Mouse (Mus musculus) neutrophil, adult 83 days (primary cell): ENCODE data around the gene Abcb6. TPM values are rescaled to one million over a fixed set of nuclear protein-coding genes. Genes with fewer than 3 reads are reported as not detected.

ENCODE experiments used
- total RNA-seq, 2 experiments: library from RNA; stranded (reverse); gene quantifications; one replicate each; pipeline ENCODE4 v1.2.4; 2023

Gene Abcb6
- total RNA-seq = 10 to 100 TPM in 1 of 2 experiments, 1 to 10 TPM in 1; 9.1 to 15.4 TPM

DNA sequence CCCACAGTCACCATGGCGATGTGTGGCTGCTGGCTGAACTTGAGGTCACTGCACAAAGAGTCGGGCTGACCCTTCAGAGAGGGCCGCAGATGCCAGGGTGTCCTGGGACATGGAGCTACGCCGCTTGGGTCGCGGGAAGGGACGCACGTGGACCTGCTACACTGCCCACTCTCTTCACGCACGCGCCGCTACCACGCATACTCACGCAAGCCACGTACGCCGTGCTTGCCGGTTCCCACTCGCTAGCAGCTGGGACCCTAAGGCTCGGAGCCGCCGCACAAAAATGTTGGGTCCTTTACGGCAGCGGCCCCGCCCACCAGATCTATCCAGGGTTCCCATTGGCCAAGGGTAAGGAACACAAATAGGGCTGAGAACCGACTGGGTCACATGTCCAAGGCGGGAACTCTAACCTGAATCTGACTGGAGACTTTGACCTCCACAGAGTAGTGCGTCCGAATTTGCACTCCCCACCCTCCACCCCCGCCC lies at the start of gene Abcb6:
TSS of gene Abcb6 (minus strand) at position 288 of the 486 bp plus-strand sequence.

DNA sequence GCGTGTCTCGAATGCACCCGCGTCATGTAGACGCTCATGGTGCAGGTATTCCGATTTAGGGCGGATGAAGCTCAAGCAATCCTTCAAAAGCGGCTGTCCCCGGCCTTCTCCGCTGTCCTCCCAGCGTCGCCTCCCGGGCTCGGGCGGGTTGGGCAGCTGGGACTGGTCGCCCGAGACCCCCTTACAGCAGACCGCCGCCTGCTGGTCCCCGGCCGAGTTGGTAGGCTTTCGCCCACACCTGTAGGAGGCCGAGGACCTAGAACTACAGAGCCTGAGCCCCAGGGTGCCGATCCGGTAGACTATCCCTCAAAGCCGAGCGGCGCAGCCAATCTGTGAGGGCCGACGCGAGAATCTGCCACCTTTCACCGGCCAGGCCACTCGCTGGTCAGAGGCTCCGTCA lies 39.3 kb upstream of the Abcb6 start, which contains the start of gene Tuba4a:
TSS of gene Tuba4a (minus strand) at position 335 of the 400 bp plus-strand sequence.

DNA sequence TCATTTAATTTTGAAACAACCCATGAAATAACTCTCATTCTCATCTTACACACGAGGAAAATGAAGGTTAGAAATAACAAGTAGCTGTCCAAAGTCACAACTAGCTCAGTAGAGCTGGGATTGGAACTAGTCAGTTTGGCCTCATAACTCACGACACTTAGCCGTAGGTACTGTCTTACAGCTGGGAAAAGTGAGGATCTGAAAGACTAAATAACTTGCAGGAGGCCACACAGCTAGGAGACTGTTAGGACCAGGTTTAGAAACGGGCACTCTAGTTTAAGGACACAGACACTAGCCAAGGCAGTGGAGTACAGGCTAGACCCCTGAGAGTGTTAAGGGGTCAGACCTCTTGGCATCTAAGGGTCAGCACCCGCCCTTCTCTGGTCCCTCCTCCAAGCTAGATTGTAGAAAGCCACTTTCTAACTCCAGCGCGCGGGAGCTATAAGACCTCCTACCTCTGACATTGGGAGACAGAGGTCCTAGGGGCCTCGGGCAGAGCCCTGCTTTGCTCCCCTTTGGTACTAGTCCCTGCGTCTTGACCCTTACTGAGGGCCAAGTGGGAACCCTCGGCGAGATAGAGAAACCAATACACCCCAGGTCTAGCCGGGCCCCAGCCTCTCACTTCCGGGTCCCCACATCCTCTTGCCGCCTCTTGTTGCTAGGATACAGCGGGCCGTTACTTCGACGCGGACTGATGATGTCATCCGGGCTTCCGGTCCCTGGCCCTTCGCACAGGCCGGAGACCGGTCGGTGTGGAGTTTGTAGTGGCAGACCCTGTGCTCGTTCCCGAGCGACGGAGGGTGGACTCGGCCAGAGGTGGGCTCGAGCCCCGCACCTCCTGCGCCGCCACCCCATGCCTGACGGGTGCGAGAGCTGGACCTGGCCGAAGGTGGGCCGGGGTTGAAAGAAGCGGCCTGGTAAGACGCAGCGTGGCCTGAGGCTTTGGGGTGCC lies 30.2 kb upstream of the Abcb6 start, which contains the start of the genes Glb1l and Stk16:
TSS of gene Glb1l (minus strand) at position 678 of the 952 bp plus-strand sequence.
TSS of gene Stk16 (plus strand) at position 703 of the 952 bp plus-strand sequence.

DNA sequence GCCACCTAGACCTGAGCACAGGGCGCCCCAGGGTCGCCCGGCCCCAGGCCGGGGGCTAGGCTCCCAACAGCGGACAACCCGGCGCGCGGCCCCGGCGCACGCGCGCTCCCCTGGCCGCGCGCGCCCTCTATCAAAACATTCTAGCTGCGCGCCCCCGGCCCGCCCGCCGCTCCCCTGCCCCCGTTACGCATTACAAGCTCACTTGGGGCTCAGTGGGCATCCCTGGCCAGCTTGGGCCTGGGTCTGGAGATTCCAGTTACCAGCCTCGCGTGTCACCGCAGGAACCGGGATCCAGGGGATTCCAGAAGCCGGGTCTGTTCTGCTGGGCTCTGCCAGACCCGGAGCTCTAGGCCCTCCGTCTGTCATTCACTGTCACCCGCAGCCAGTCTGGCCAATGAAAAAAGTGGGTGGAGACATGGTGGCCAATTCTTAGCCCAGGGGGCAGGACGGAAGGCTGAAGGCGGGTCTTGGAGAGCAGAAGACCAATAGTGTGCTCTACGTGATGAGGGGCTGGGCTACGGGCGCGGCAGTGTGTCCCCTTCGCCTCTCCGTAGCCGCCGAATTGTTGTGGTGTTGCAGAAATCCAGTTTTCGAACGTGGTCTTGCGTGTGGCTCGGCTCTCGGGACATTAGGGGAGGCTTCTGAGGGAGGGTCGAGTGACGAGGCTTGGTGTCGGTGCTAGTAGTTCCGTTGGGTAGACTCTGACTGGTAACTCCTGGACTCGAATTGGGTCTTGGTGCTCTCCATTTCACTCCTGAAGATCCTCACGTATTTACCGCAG lies 11.6 kb upstream of the Abcb6 start, which contains the start of the genes Ankzf1 and Atg9a:
TSS of gene Ankzf1 (plus strand) at position 530 of the 781 bp plus-strand sequence.
TSS of gene Atg9a (minus strand) at position 575 of the 781 bp plus-strand sequence.

DNA sequence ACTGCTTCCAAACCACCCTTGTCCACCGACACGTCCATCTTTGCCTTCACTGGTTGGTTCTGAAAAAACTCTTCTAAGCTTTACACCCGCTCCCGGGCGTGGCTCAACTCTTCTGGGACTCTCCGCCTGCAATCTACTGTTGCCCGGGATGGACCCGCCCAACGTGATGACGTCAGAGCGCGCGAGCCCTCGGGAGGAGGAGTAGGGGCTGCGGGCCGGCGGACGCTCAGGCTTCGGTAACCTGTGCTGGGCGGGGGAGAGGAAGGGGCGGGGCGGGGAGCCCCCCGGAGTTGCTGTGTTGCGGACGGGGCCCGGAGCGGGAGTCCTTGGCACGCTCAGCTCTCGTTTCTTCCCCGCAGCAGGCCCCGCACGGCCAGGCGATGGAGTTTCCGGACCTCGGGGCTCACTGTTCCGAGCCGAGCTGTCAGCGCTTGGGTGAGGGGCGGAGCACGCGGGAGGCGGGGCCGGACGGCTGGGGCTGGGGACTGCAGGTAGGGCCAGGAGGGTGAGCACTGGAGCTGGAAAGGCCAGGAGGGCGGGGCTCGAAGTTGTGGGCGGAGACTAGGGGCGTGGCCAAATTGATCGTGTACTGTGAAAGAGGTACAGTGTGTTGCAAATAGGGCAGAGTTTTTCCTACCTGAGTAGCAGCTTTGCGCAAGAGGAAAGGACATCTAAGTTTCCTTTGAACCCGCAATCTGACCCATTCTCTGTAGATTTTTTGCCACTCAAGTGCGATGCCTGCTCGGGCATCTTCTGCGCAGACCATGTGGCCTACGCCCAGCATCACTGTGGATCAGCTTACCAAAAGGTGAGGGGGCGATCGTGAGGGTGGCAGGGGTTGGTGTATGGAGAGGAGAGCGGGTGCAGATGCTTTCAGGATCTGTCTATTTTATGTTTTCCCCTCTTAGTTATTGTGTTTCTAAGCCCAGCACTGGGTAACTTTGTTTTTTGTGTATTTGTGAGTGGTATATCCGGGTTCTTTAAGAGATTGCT lies 11.4 kb downstream of the Abcb6 start, which contains the start of gene Zfand2b:
TSS of gene Zfand2b (plus strand) at position 175 of the 993 bp plus-strand sequence.

DNA sequence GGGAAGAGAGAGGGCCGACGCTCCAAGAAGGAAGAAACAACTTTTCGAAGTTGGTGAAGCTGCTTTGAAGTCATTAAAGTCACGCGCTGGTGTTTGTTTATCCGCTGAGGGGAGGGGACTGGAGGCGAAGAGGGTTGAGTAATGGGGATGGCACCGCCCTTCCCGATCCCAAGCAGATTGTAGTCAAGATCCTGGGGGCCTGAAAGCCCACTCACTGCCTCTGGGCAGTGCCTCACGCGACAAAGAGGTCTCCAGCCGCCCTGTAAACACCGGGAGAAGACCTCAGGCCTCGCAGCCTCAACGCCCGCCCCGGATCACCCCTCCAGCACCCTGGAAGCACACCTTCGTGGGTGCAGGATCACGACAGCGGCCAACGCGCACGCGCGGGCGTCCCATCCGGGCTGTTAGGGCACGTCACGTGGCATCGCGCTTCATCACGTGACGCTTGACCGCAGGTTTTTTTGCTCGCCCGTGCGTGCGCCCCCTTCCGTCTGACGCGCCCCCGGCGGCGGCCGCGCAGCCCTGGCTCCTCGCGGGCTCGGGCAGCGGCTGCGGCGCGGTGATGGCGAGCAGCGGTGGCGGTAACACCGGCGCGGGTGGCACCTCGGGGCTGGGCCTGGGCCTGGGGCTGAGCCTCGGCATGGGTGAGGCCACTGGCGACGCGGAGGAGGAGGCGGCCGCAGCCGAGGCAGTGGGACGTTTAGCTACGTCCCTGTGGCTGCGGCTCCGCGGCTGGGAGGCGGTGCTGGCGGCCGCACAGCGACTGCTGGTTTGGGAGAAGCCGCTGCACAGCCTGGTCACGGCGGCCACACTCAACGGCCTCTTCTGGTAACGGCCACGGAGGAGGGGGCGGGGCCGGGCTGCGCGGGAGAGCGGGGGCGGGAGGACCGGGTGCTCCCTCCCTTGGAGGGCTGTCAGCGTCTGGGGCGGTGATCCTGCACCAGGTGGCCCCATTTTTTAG lies 37.6 kb downstream of the Abcb6 start, which contains the start of the genes Cnppd1 and Retreg2:
TSS of gene Cnppd1 (minus strand) at position 411 of the 961 bp plus-strand sequence.
TSS of gene Retreg2 (plus strand) at position 478 of the 961 bp plus-strand sequence.

DNA sequence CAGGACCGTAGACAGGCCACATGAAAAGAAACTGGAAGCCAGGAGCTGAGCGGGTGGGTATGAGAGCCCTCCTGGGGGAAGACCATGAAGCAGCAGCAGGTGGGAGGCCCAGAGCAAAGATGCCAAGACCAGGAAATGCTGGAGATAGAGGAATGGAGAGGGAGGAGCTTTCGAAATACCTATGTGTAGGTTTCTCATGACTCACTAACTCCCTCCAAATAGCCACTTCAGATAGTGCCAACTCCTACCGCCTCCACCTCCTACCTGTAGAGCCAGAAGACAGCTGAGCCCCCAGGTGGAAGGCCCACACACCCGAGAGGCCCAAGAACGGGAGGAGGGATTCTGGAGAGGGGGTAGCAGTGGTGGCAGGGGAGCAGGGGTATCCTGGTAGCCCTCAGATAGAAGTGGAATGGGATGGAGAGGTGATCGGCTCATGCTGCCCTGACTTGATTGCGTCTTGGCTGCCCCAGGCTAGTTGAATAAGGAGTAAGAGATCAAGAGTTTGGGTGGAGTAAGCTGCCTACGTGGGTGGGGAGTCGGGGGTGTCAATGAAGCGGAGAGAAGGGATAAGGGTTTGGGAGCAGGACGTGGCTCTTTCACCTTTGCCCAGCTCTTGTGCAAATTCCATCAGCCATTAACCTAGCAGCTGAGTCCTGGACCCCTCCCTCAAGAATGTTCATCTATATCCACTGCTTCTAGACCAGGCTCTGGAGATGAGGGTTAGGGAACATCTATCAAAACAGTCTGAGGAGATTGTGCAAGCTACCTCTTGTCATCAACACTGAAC lies 46.6 kb downstream of the Abcb6 start, which contains the start of gene Slc23a3:
TSS of gene Slc23a3 (minus strand) at position 470 of the 787 bp plus-strand sequence.

DNA sequence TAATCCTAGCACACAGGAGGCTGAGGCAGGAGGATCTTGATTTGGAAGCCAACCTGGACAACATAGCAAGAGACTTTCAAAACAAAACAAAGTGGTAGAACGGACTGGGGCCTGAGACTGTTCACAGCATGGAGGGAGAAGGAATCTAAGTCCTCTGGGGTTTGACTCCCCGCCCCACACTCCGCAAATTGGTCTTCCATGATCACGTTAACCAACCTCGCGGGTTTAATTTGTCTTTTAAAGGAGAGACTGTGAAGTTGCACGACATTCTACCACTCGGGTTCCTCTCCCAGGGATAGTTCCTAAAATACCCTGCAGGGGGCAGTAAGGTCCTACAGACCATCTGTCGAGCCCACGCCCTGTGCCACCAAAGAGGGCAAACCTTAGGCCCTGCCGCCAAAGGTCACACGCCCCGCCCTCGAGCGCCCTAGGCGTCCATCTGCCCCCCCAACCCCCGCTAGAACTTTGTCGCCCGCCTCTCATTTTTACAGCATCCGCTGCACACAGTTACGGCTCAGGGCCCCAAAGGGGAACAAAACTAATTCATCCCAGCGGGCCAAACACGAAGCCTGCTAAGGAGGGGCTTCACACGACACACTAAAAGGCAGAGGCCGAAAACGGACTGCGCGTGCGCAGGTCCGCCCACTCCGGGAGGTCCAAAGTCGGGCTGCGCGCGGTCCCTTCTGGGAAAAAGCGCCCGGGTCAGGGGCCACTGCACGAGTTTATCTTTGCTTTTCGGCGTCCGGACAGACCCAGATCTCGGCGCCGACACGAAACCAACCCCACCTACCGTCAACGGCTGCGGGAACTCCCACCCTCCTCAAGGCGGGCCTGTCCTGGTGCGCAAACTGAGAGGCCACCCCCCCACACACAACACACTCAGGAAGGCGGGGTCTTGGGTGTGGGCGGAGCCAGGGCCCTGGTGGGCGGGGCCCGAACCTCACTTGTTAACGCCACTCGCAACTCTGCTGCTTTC lies 55.6 kb downstream of the Abcb6 start, which contains the start of gene Nhej1:
TSS of gene Nhej1 (minus strand) at position 855 of the 976 bp plus-strand sequence.

Other genes starting within 250 kb of the Abcb6 start
- not detected for gene Cfap65, start 244.8 kb downstream of the Abcb6 start, total RNA-seq
- under 1 TPM; 0.31 to 0.57 TPM for gene Ihh, start 228.7 kb downstream of the Abcb6 start, total RNA-seq
- gene Nhej1, start 55.2 kb downstream of the Abcb6 start, total RNA-seq = 1 to 10 TPM; 6.2 to 7.5 TPM
- 1 to 10 TPM in 1 of 2 experiments, under 1 TPM in 1; 0.97 to 1.7 TPM for gene Slc23a3, start 46.5 kb downstream of the Abcb6 start, total RNA-seq
- gene Cnppd1, start 37.7 kb downstream of the Abcb6 start, total RNA-seq = 100 to 1,000 TPM; 107 to 118 TPM
- gene Retreg2, start 37.6 kb downstream of the Abcb6 start, total RNA-seq = 10 to 100 TPM; 67.3 to 75.8 TPM
- 10 to 100 TPM; 52.0 to 53.7 TPM for gene Zfand2b, start 11.7 kb downstream of the Abcb6 start, total RNA-seq
- 10 to 100 TPM; 20.1 to 20.9 TPM for gene Ankzf1, start 11.8 kb upstream of the Abcb6 start, total RNA-seq
- 10 to 100 TPM; 69.5 to 69.6 TPM for gene Atg9a, start 11.8 kb upstream of the Abcb6 start, total RNA-seq
- gene Glb1l, start 30.4 kb upstream of the Abcb6 start, total RNA-seq = 10 to 100 TPM; 20.6 to 23.3 TPM
- 100 to 1,000 TPM; 136 to 150 TPM for gene Stk16, start 30.4 kb upstream of the Abcb6 start, total RNA-seq
- gene Tuba4a, start 39.5 kb upstream of the Abcb6 start, total RNA-seq = 100 to 1,000 TPM; 408 to 432 TPM
- not detected for gene A630095N17Rik, start 51.7 kb upstream of the Abcb6 start, total RNA-seq
- 10 to 100 TPM; 13.0 to 17.9 TPM for gene Dnajb2, start 56.0 kb upstream of the Abcb6 start, total RNA-seq
- gene Ptprn, start 84.1 kb upstream of the Abcb6 start, total RNA-seq = not detected
- not detected for gene Resp18, start 98.0 kb upstream of the Abcb6 start, total RNA-seq
- 10 to 100 TPM; 26.2 to 31.6 TPM for gene Dnpep, start 137.6 kb upstream of the Abcb6 start, total RNA-seq
- gene Des, start 179.9 kb upstream of the Abcb6 start, total RNA-seq = under 1 TPM; 0.11 to 0.38 TPM
- not detected for gene Speg, start 194.9 kb upstream of the Abcb6 start, total RNA-seq